Comparison of ENCODE assay signal across 8 mouse cellular contexts in genomic region chr4:135819826-135820526, GRCm38 (mm10). TPM values are rescaled to one million over a fixed set of nuclear protein-coding genes. Genes with fewer than 3 reads are reported as not detected.
A peak's percentile ranks its signal among the peaks of the same experiment; 100 is the strongest.
DNase-seq lines count a peak whose midpoint lies in the region; ATAC-seq and TF ChIP-seq lines count a peak whose summit lies in the region.

No protein-coding gene starts in this region.

- TF ChIP-seq CTCF in liver, adult 2 months (IDR thresholded peaks at IDR 0.05; ENCODE audit: low read depth, low read length), result no peak

- WGBS in liver, adult 2 months, result 65% methylated on average over 17 of the region's 17 CpGs
- 58% methylated on average over 17 of the region's 17 CpGs for WGBS in liver, embryonic 12.5 days (ENCODE audit: insufficient replicate concordance)

- no peak overlapping the region for H3K4me3 ChIP-seq in liver, adult 2 months (ENCODE audit: insufficient read depth, low read depth, low read length)
- H3K4me3 ChIP-seq in liver, embryonic 12.5 days, result no peak overlapping the region

- no peaks in the 10 kb centered on the region for H3K79me2 ChIP-seq in liver, adult 2 months (ENCODE audit: control insufficient read depth, insufficient read depth, low read length)

- TF ChIP-seq POLR2A in liver, adult 2 months (IDR thresholded peaks at IDR 0.05; ENCODE audit: extremely low read depth, insufficient read depth, low read length), result no peak

- DNase-seq in liver, adult 2 months (ENCODE audit: extremely low read depth, low read depth, low spot score), result peak; percentile 71
- DNase-seq in embryo, embryonic 9.5 days (ENCODE audit: extremely low spot score), result peak; percentile 33
- peak; percentile 43 to 61 for DNase-seq in heart, postnatal 14 days
- peak; percentile 64 to 66 for DNase-seq in lung, adult 18-20 months
- DNase-seq in cerebellum, postnatal 4 days (ENCODE audit: low spot score in 2 of 2), result no peak
- DNase-seq in thymus, postnatal 36 days, result no peak
- no peak for DNase-seq in cerebellum, postnatal 36 days

- no peaks in the 10 kb centered on the region for H3K36me3 ChIP-seq in liver, adult 2 months (ENCODE audit: control insufficient read depth, insufficient read depth, low read length)
- no peaks in the 10 kb centered on the region for H3K36me3 ChIP-seq in liver, embryonic 12.5 days

- intact Hi-C loops in heart, postnatal 14 days (cut with DNase I), result no loop called here

- H3K9me3 ChIP-seq in liver, embryonic 12.5 days (replicated peaks), result no peaks in the 10 kb centered on the region

- no peak for ATAC-seq in liver, embryonic 12.5 days

- peak overlapping the region; percentile 23; the same call in 1 of the 2 replicates for H3K27ac ChIP-seq in liver, adult 2 months (replicated peaks; ENCODE audit: insufficient read depth, low read depth, low read length)
- no peak overlapping the region for H3K27ac ChIP-seq in liver, embryonic 12.5 days

- H3K4me1 ChIP-seq in liver, adult 2 months (ENCODE audit: control insufficient read depth, insufficient read depth, low read length), result peaks cover 5% of the 10 kb centered on the region
- peaks cover 20% of the 10 kb centered on the region for H3K4me1 ChIP-seq in liver, embryonic 12.5 days

- H3K27me3 ChIP-seq in liver, adult 2 months (ENCODE audit: control insufficient read depth, insufficient read depth, low read length), result no peaks in the 10 kb centered on the region
- no peaks in the 10 kb centered on the region for H3K27me3 ChIP-seq in liver, embryonic 12.5 days (replicated peaks)

- H3K4me2 ChIP-seq in liver, embryonic 12.5 days, result no peak overlapping the region

- no peak overlapping the region for H3K9ac ChIP-seq in liver, adult 2 months (ENCODE audit: low read depth, low read length)
- no peak overlapping the region for H3K9ac ChIP-seq in liver, embryonic 12.5 days

RNA-seq across cellular contexts. Expression of gene Srsf10, which starts 35.6 kb away (rescaled TPM):
- 32.9 and 37.0 TPM in 2 replicates for total RNA-seq in liver, adult 2 months (2014; rRNA removed)
- polyA plus RNA-seq in liver, adult 2 months (2012; rRNA removed), result 31.3 and 36.4 TPM in 2 replicates
- polyA plus RNA-seq in liver, embryonic 12.5 days (2016; fragmentation: Nextera tagmentation; extraction: Ambion mirVana), result 157 TPM in 2 replicates
- 10 to 100 TPM; 48.1 to 59.7 TPM for total RNA-seq in heart, postnatal 14 days (2021)

RNA-seq across cellular contexts. Expression of gene Pnrc2, which starts 53.7 kb away (rescaled TPM):
- 37.3 and 56.5 TPM in 2 replicates for total RNA-seq in liver, adult 2 months (2014; rRNA removed)
- polyA plus RNA-seq in liver, adult 2 months (2012; rRNA removed), result 6.7 and 12.2 TPM in 2 replicates
- polyA plus RNA-seq in liver, embryonic 12.5 days (2016; fragmentation: Nextera tagmentation; extraction: Ambion mirVana), result 91.1 and 98.9 TPM in 2 replicates
- 10 to 100 TPM; 79.0 to 84.8 TPM for total RNA-seq in heart, postnatal 14 days (2021)

Comparison
In these comparisons a context has a peak if more than half of its experiments do, and no peak if none do; other contexts are left out.
1. DNase-seq: peak in liver, adult 2 months (single experiment), embryo, embryonic 9.5 days (single experiment), heart, postnatal 14 days (2 of 2) and lung, adult 18-20 months (2 of 2); none in cerebellum, postnatal 4 days (0 of 2), thymus, postnatal 36 days (0 of 2) and cerebellum, postnatal 36 days (0 of 2).